Mouse (Mus musculus) yolk sac, embryonic 10.5 days (tissue): ENCODE data around the gene Ak7.

Experiments
- DNase-seq: peaks from one replicate; pipeline ENCODE4 v3.0.0-alpha.2; 2017; ENCODE audit warnings: low spot score

The Ak7 gene

GRCm38 (mm10) chr12:105727964-105728363, 22.2 kb downstream of the Ak7 start:
- no peak for DNase-seq

DNA sequence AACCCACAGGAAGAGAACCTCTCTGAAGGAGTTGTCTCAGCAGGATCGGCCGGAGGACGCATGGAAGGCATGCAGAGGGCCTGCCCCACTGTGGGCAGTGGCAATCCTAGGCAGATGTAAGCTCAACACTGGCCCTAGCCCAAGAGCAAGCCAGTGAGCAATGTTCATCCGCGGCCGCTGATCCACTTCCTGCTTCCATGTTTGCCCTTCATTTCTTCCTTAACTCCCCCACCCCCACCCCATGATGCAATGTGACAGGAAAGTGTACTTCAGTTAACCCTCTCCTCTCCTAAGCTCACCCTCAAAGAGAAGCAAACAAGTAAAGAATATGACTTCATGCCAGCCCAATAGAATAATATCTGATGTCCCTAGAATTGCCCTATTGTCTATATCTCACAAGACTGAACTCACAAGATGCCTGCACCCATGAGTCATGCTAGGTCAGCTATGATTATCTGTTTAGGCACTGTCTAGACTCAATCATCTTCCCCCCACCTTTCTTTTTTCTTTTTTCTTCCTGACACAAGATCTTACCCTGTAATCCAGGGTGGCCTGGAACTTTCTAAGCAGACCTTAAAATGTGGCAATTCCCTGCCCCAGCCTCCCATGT, 25.2 kb downstream of the Ak7 start:
- DNase-seq = peak; percentile 28

GRCm38 (mm10) chr12:105733370-105734159, 27.8 kb downstream of the Ak7 start:
- no peak for DNase-seq

DNA sequence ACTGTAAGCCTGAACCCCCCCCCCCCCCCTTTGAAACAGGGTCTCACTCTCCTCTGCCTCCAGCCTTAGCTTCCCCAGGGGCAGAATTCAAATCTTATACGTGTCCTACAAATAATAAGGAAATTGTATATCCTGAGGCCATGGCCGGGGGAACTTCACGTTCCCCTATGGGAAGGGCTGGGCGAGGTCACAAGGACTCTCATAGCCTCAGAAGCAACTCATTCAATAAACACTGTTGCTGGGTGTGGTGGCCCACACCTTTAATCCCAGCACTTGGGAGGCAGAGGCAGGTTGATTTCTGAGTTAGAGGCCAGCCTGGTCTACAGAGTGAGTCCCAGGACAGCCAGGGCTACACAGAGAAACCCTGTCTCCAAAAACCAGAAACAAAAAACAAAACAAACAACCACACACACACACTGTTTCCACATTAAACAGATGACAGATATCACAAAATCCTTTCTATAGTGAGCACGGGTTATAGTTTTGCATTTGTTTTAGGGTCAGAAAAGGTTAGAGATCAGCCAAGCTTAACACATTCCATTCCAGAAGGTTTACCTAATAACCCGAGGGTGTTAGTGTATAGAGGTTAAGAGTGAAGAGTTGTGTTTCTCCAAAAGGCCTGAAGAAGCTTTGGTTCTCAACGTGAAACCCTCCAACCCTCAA, 29.6 kb downstream of the Ak7 start:
- DNase-seq = no peak

DNA sequence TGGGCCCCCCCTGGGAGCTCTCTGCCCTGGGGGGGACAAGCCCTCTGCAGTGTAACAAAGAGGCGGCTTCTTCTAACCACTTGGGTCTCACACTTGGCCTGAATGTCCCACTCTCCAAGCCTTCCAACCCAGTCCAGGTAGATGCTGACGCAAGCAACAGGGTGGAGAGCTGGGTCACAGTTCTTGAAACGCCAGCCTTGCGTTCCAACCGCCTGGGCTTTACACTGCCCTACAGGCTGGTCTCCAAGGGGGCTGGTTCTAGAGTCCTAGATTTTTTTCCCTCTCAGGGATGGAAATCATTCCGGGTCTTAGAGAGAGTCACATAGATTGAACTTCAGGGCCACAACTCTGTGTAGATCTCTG, 30.1 kb downstream of the Ak7 start:
- DNase-seq = peak; percentile 40

DNA sequence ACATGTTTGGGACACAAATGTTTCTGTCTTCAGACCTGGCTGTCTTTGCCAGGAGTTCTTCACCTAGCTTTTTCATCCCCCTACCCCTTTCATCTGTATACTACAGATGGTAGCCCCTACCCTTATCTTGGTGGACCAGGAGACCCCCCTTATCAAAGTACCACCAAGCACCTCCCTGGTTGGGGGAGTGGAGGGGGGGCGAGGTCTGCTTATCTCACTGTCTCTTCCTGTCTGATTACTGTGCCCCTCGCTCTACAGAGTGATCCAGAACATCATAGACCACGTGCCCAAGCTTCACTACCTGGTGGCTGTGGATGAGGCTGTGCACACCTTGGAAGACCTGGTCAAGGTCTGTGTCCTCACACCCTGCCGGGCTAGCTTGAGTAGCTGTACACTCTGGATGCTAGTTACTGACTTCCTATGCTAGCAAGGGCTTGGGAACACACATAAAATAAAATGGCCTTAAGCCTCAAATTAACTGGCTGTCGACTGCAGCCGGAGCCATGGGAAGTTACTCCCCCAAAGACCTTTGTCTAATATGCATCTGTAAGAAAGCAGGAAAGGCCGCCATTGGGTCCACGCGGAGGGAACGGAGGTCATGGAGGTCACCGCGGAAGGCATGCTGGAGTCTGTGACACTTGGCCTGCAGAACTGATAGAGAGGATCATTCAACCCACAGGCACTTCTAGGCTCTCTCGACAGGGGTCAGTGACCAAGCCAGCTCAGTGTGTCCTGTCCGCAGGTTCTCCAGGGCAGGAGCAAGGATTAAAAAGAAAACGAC, 32.7 kb downstream of the Ak7 start:
- DNase-seq = no peak

DNA sequence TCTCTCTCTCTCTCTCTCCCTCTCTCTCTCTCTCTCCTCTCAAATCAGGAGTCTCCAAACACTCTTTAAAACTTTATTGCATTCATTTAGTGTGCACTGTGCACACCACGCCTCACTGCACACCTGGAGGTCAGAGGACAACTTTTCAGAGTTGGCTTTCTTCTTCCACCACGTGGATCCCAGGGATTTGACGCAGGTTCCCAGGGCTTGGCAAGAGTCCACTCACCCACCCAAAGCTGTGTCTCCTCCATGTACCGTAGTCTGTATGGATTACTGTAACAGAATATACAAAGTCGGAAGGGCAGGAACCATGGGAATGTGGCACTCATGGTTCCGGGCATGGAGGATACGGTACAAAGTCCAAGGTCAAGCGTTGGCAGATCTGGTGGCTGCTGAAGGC, 33.9 kb downstream of the Ak7 start:
- DNase-seq = no peak

DNA sequence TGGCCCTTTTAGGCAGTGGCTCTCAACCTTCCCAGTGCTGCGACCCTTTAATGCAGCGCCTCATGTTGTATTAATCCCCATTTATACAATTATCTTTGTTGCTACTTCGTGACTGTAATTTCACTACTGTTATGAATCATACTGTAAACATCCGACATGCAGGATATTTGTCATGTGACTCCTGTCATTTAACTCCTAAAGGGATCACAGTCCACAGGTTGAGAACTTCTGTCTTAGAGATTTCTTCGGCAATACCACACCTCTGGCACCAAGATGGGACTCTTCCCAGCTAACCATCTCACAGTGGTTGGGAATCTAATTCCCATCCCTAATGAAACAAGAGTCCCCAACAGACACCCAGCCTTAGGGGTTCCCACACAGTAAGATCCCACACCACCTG, 42.3 kb downstream of the Ak7 start:
- DNase-seq = no peak

- DNase-seq = peak; percentile 81
These were observed 48.0 kb downstream of the Ak7 start for GRCm38 (mm10) chr12:105753813-105754212.

GRCm38 (mm10) chr12:105757816-105758497, 52.2 kb downstream of the Ak7 start:
- peak; percentile 91 for DNase-seq

DNA sequence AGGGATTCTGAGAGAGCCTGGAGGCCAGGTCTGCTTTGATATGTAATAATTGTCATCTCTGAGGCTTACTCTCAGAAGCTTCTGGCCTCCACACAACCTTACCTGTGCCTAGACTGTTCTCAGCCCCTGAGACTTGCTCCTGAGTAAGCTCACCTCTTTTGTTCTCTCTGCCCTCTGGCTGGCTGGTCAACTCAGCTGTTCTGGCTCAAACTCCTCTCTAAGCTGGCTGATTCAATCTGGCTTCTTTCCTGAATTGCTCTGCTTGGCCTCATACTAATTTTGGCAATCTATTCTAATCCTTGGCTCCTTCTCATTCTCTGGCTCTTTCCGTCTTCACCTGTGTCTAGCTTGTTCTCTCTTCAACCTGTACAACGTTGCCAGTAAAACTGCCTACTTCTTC, 53.1 kb downstream of the Ak7 start:
- DNase-seq = no peak

DNA sequence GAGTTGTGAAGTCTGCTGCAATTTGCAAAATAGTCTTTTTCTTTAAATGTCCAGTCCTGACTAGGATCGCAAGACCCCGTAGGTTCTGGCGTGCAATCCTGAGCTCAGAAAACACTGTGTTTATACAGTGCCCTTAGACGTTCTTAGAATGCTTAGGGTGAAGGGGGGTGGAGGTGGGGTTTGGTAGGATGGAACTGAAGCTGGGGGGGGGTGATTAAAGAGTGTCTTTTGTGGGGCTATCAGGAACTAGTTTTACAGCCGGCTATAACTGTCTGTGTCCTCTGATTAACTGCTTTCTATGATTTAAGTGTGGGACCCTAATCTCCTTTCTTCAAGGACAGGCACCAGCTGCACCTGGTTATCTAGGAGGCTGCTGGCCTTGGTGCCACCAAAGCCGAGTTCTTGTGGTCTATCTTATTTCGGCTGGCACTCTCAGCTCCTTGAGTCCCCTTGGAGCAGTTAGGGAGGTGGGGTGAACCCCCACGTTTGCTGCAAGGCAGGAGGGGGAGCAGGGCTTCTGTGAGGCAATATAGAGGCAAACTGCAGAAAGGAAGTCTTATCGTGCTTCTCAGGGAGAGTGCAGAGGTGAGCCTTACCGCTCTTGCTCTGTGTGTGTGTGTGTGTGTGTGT, 54.2 kb downstream of the Ak7 start:
- DNase-seq = peak; percentile 46

DNA sequence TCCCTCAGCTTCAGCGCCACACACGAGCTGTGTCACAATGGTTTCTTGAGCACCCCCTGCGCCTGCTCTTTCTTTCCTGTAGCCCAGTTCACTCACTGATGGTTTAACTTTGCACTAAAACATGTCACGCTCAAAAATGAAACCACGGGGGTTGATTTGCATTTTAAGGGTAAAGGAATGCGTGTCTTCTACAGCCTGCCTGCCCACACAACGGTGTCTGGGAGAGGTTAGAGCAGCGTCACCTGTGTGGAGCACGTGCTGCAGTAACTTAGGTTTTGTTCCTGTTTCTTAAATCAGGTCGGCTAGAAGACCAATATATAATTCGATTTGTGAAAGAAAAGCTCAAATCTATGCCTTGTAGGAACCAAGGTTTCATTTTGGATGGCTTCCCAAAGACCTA, 55.4 kb downstream of the Ak7 start:
- DNase-seq = no peak

GRCm38 (mm10) chr12:105761629-105762028, 55.9 kb downstream of the Ak7 start:
- no peak for DNase-seq

- DNase-seq = no peak
These were observed 63.9 kb downstream of the Ak7 start for GRCm38 (mm10) chr12:105769700-105770099.

DNA sequence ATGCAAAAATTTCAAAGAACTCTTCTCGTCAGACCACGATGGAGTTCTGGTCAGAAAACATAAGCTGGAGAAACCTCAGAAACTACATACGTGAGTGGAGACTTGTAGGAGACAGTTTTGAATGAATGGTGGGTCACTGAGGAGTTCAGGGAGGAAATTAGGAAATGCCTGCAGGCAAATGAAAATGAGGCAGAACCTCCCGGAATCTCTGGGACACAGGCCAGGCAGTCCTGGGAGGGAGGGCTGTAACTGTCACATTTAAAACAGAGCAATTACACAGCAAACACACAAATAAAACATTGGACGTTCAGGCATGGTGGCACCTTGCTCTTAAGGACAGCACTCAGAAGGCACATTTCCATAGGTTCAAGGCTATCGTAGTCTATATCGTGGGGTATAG, 69.1 kb downstream of the Ak7 start:
- no peak for DNase-seq

DNA sequence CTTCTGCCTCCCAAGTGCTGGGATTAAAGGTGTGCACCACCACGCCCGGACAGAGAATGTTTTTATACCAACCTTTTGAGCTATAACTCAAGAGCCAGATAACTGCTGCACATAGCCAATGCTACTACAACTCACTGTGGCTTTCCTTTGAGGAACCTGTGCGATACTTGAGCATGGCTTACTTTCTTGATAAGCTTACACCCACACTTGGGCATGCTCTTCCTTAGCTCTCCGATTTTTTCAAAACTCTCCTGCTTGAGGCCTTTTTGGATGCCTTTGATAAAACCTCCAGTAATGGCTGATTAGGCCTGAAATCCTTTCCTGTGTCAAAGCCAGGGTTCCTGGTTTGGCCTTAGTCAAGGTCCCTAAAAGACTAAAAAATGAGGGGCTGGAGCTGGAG, 71.9 kb downstream of the Ak7 start:
- DNase-seq = no peak

GRCm38 (mm10) chr12:105784196-105784999, 78.6 kb downstream of the Ak7 start, which contains the start of gene Papola:
Papola (plus strand) TSS chr12:105784694.
- DNase-seq = peak; percentile 93

GRCm38 (mm10) chr12:105785000-105785774, 79.4 kb downstream of the Ak7 start:
- no peak for DNase-seq

GRCm38 (mm10) chr12:105786113-105786512, 80.3 kb downstream of the Ak7 start:
- no peak for DNase-seq
